Mouse (Mus musculus) ZHBTc4 (cell line): Measurements from ENCODE around the gene Hacl1.

Source experiments
- DNase-seq: peaks from one replicate; pipeline ENCODE4 v3.0.0-alpha.2; 2011; ENCODE audit warnings: low read depth, low spot score

Hacl1 gene

GRCm38 (mm10) chr14:31640890-31641505, at the start of gene Hacl1, which contains the start of gene Btd:
TSS of gene Hacl1 (minus strand) at chr14:31641286.
TSS of gene Btd (plus strand) at chr14:31641028.
- peak; percentile 97 for DNase-seq

GRCm38 (mm10) chr14:31686231-31686630, 45.1 kb upstream of the Hacl1 start:
- no peak for DNase-seq

GRCm38 (mm10) chr14:31685680-31686079, 44.6 kb upstream of the Hacl1 start:
- no peak for DNase-seq

GRCm38 (mm10) chr14:31684343-31685040, 43.4 kb upstream of the Hacl1 start:
- no peak for DNase-seq

GRCm38 (mm10) chr14:31683610-31684009, 42.5 kb upstream of the Hacl1 start:
- no peak for DNase-seq

- DNase-seq, result no peak
These were observed 41.0 kb upstream of the Hacl1 start for GRCm38 (mm10) chr14:31681931-31682555.

- no peak for DNase-seq
These were observed 40.2 kb upstream of the Hacl1 start for GRCm38 (mm10) chr14:31681291-31681690.

GRCm38 (mm10) chr14:31680656-31681055, 39.6 kb upstream of the Hacl1 start:
- no peak for DNase-seq

GRCm38 (mm10) chr14:31671635-31672320, 30.7 kb upstream of the Hacl1 start:
- peak; percentile 68 for DNase-seq

- no peak for DNase-seq
These were observed 28.8 kb upstream of the Hacl1 start for GRCm38 (mm10) chr14:31669642-31670490.

- DNase-seq, result no peak
These were observed 28.1 kb upstream of the Hacl1 start for GRCm38 (mm10) chr14:31669161-31669611.

- DNase-seq, result no peak
These were observed 27.2 kb upstream of the Hacl1 start for GRCm38 (mm10) chr14:31668326-31668725.

- no peak for DNase-seq
These were observed 26.7 kb upstream of the Hacl1 start for GRCm38 (mm10) chr14:31667741-31668140.

GRCm38 (mm10) chr14:31666931-31667705, 26.0 kb upstream of the Hacl1 start:
- no peak for DNase-seq

- no peak for DNase-seq
These were observed 24.5 kb upstream of the Hacl1 start for GRCm38 (mm10) chr14:31665566-31665940.

- DNase-seq, result no peak
These were observed 23.9 kb upstream of the Hacl1 start for GRCm38 (mm10) chr14:31664903-31665565.

- DNase-seq, result no peak
These were observed 23.2 kb upstream of the Hacl1 start for GRCm38 (mm10) chr14:31664100-31664902.

GRCm38 (mm10) chr14:31663376-31664099, 22.5 kb upstream of the Hacl1 start:
- no peak for DNase-seq
